Mouse (Mus musculus): ENCODE results near the gene Rita1.

GRCm38 (mm10) chr5:120627515-120628300 lies 15.3 kb upstream of the Rita1 start:
- TF ChIP-seq CTCF (IDR thresholded peaks at IDR 0.05; ENCODE audit: low read depth) (no peak), EP300 (IDR thresholded peaks at IDR 0.05; ENCODE audit: low read depth) (no peak)
